Mouse (Mus musculus): Measurements from ENCODE around the gene Gm14226. TPM values are rescaled to one million over a fixed set of nuclear protein-coding genes. Genes with fewer than 3 reads are reported as not detected.

Gm14226 gene
- total RNA-seq, 2 experiments from 2014 or later: 0.09 to 0.35 TPM

GRCm38 (mm10) chr2:155074766-155075330 is 56.8 kb downstream of the Gm14226 start:
- no peak for TF ChIP-seq CTCF (IDR thresholded peaks at IDR 0.05)
- peak overlapping the region; percentile 84 for H3K4me3 ChIP-seq
- intact Hi-C loops (cut with DNase I): loop anchor here (1.0 to 5.0 kb wide), 2 partner anchors 58 to 312 kb away; partner anchors contain the start of gene Itch
- H3K27ac ChIP-seq: peak overlapping the region; percentile 81
- peak; percentile 16 to 42 for DNase-seq (ENCODE audit: extremely low spot score in 1 of 2, low spot score in 2 of 2)

DNA sequence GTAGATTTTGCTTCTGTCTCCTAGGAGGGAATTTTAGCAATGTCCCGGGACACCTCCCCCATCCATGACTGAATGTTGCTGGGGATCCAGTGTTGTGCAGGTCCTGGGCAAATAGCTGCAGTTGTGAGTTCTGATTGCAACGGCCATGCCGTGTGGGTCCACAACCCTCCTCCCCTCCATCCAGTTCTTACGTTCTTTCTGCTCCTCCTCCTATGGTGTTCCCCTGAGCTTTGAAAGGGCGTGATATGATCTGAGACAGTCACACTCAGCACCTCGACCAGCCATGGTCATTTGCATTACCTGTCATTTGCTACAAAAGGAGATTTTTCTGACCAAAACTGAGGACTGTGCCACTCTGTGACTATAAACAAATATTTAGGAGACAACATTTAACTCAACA is 57.6 kb downstream of the Gm14226 start:
- intact Hi-C loops (cut with DNase I): loop anchor here (5.0 kb wide), 1 partner anchor 312 kb away; no protein-coding TSS in a partner anchor
- DNase-seq (ENCODE audit: extremely low spot score in 1 of 2, low spot score in 2 of 2): no peak
- no peak for TF ChIP-seq CTCF (IDR thresholded peaks at IDR 0.05)
- no peak overlapping the region for H3K4me3 ChIP-seq
- H3K27ac ChIP-seq: no peak overlapping the region

Other genes with a start within 250 kb of the Gm14226 start
- gene Gm14214, start 248.2 kb upstream of the Gm14226 start, total RNA-seq (2021): not detected
- 100 to 1,000 TPM in 1 of 2 experiments, 10 to 100 TPM in 1; 93.2 to 101 TPM for gene Raly, start 227.2 kb upstream of the Gm14226 start, total RNA-seq (2021)
- not detected for gene a, start 226.9 kb upstream of the Gm14226 start, total RNA-seq (2021)
- 10 to 100 TPM; 46.3 to 47.8 TPM for gene Eif2s2, start 125.3 kb upstream of the Gm14226 start, total RNA-seq (2021)
- 10 to 100 TPM; 13.8 to 14.4 TPM for gene Ahcy, start 56.2 kb downstream of the Gm14226 start, total RNA-seq (2021)
- 10 to 100 TPM; 50.8 to 53.9 TPM for gene Itch, start 115.2 kb downstream of the Gm14226 start, total RNA-seq (2021)
- 100 to 1,000 TPM; 294 to 305 TPM for gene Dynlrb1, start 218.3 kb downstream of the Gm14226 start, total RNA-seq (2021)

Measured in left cerebral cortex, adult 2 months (tissue).